Mouse (Mus musculus) liver, postnatal 0 days (tissue): ENCODE data around the gene Zfp148. TPM values are rescaled to one million over a fixed set of nuclear protein-coding genes. Genes with fewer than 3 reads are reported as not detected.

Source experiments
- ATAC-seq: fragments of 200-750 bp; cut with Nextera tagmentation; 2 replicates; pipeline ENCODE4 v1.8.0; 2017; ENCODE audit warnings: mild to moderate bottlenecking, moderate library complexity
- DNase-seq: peaks from one replicate; pipeline ENCODE4 v3.0.0-alpha.2; 2016
- H3K27ac ChIP-seq: fragments of 300-500 bp; sonication (generic); 2 replicates; pipeline ENCODE4 v1.5.1; 2014; ENCODE audit warnings: antibody characterized with exemption, moderate library complexity, mild to moderate bottlenecking, low read depth
- H3K27me3 ChIP-seq: fragments of 300-500 bp; sonication (generic); 2 replicates; pipeline ENCODE4 v1.6.1; 2014; ENCODE audit warnings: low read length, control low read depth, mixed read lengths; ENCODE audit not compliant: insufficient read depth
- H3K36me3 ChIP-seq: fragments of 300-500 bp; sonication (generic); replicated peaks from 2 replicates; pipeline ENCODE4 v1.6.1; 2014; ENCODE audit warnings: mild to moderate bottlenecking, control low read depth, low read length, moderate library complexity, mixed read lengths; ENCODE audit not compliant: insufficient read depth
- H3K4me1 ChIP-seq: fragments of 300-500 bp; sonication (generic); 2 replicates; pipeline ENCODE4 v1.6.1; 2014; ENCODE audit warnings: antibody characterized with exemption, mild to moderate bottlenecking, control low read depth; ENCODE audit not compliant: insufficient read depth
- H3K4me2 ChIP-seq: fragments of 300-500 bp; sonication (generic); 2 replicates; pipeline ENCODE4 v1.6.1; 2014; ENCODE audit warnings: low read depth, mild to moderate bottlenecking, low read length, moderate library complexity, mixed read lengths
- H3K4me3 ChIP-seq: fragments of 300-500 bp; sonication (generic); 2 replicates; pipeline ENCODE4 v1.5.1; 2014; ENCODE audit warnings: low read depth, low read length
- H3K9ac ChIP-seq: fragments of 300-500 bp; sonication (generic); replicated peaks from 2 replicates; pipeline ENCODE4 v1.6.1; 2014; ENCODE audit warnings: mild to moderate bottlenecking, moderate library complexity
- H3K9me3 ChIP-seq: fragments of 300-500 bp; sonication (generic); 2 replicates; pipeline ENCODE4 v1.6.1; 2016; ENCODE audit warnings: mild to moderate bottlenecking, control low read depth, low read length, mixed read lengths
- CTCF ChIP-seq: sonication (generic); IDR thresholded peaks from 2 replicates; pipeline ENCODE4 v1.5.1; 2016; ENCODE audit warnings: antibody characterized with exemption, low read depth
- EP300 ChIP-seq: IDR thresholded peaks from 2 replicates; pipeline ENCODE4 v1.6.1; 2016; ENCODE audit warnings: antibody characterized with exemption, low read depth, mild to moderate bottlenecking
- WGBS: fragments of 180-500 bp; shearing (Covaris S2); extraction: QIAGEN DNeasy Blood & Tissue Kit; methylation state at CpG from one replicate; pipeline ENCODE4 v1.1.7; 2014; ENCODE audit not compliant: insufficient replicate concordance; 5-methylcytosine and 5-hydroxymethylcytosine counted together
- polyA plus RNA-seq: library from polyadenylated mRNA; unstranded; fragments of >200 nt; fragmentation: Nextera tagmentation; extraction: Ambion mirVana; gene quantifications from 2 replicates; pipeline ENCODE4 v1.2.1, GENCODE M21; 2015

The Zfp148 gene
- polyA plus RNA-seq, 1 experiment from 2014 or later, result 13.2 TPM

GRCm38 (mm10) chr16:33387013-33387412 lies 6.4 kb downstream of the Zfp148 start:
- no peaks in the 10 kb centered on the region for H3K36me3 ChIP-seq
- ATAC-seq (no peak), DNase-seq (no peak)
- H3K27ac ChIP-seq, result no peak overlapping the region
- H3K4me1 ChIP-seq, result peaks cover 3% of the 10 kb centered on the region; the same call in 1 of the 2 replicates
- no peak overlapping the region for H3K9ac ChIP-seq
- H3K4me3 ChIP-seq, result no peak overlapping the region
- no peak overlapping the region for H3K4me2 ChIP-seq
- H3K27me3 ChIP-seq, result no peaks in the 10 kb centered on the region
- H3K9me3 ChIP-seq, result no peaks in the 10 kb centered on the region
- WGBS, result 51% methylated on average over 2 of the region's 2 CpGs
- no peak for TF ChIP-seq CTCF
- TF ChIP-seq EP300, result no peak

GRCm38 (mm10) chr16:33387420-33387819 lies 6.8 kb downstream of the Zfp148 start:
- Histone ChIP-seq H3K4me1 (peaks cover 3% of the 10 kb centered on the region; the same call in 1 of the 2 replicates), H3K4me3 (no peak overlapping the region), H3K9ac (no peak overlapping the region), H3K4me2 (no peak overlapping the region), H3K36me3 (no peaks in the 10 kb centered on the region), H3K9me3 (no peaks in the 10 kb centered on the region), H3K27me3 (no peaks in the 10 kb centered on the region), H3K27ac (no peak overlapping the region)
- ATAC-seq (no peak), DNase-seq (no peak)
- no peak for TF ChIP-seq CTCF
- TF ChIP-seq EP300, result no peak
- WGBS, result 92% methylated on average over 2 of the region's 2 CpGs

- Histone ChIP-seq H3K4me1 (peaks cover 18% of the 10 kb centered on the region), H3K9ac (peak overlapping the region; percentile 72), H3K4me2 (peak overlapping the region; percentile 86), H3K9me3 (no peaks in the 10 kb centered on the region), H3K27me3 (no peaks in the 10 kb centered on the region), H3K4me3 (peak overlapping the region; percentile 52), H3K27ac (peak overlapping the region; percentile 75), H3K36me3 (no peaks in the 10 kb centered on the region)
- under 1% methylated on average over 28 of the region's 28 CpGs for WGBS
- peak; percentile 83 for DNase-seq
- ATAC-seq, result peak; percentile 95
- no peak for TF ChIP-seq EP300
- TF ChIP-seq CTCF, result no peak
These were observed 19.5 kb downstream of the Zfp148 start for GRCm38 (mm10) chr16:33399913-33400782.

- DNase-seq (no peak), ATAC-seq (no peak)
- no peaks in the 10 kb centered on the region for H3K36me3 ChIP-seq
- H3K27me3 ChIP-seq, result no peaks in the 10 kb centered on the region
- no peak overlapping the region for H3K9ac ChIP-seq
- H3K9me3 ChIP-seq, result no peaks in the 10 kb centered on the region
- no peak overlapping the region for H3K4me3 ChIP-seq
- peaks cover 21% of the 10 kb centered on the region for H3K4me1 ChIP-seq
- no peak overlapping the region for H3K27ac ChIP-seq
- WGBS, result 42% methylated on average over 4 of the region's 4 CpGs
- TF ChIP-seq EP300, result no peak
- TF ChIP-seq CTCF, result no peak
- H3K4me2 ChIP-seq, result peak overlapping the region; percentile 86
These were observed 20.3 kb downstream of the Zfp148 start for GRCm38 (mm10) chr16:33400943-33401342.

DNA sequence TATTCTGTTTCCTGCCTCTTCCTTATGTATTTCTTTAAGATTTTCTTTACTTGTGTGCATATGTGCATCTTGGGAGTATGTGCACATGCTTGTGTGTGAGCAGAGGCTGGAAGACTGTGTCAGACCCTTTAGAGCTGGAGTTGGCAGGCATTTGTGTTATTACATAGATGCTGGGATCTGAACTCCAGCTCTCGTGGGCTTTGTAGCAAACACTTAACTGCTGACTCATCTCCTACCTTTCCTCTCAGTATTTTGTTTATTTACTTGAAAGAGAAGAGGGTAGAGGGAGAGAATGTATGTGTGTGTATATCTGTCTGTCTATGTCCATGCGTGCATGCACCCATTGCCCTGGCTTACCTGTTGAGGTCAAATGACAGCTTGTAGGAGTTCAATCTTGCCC lies 22.6 kb downstream of the Zfp148 start:
- H3K4me2 ChIP-seq, result no peak overlapping the region
- no peaks in the 10 kb centered on the region for H3K36me3 ChIP-seq
- ATAC-seq (no peak), DNase-seq (no peak)
- H3K9me3 ChIP-seq, result no peaks in the 10 kb centered on the region
- H3K9ac ChIP-seq, result no peak overlapping the region
- H3K4me1 ChIP-seq, result peaks cover 17% of the 10 kb centered on the region
- no peak for TF ChIP-seq CTCF
- TF ChIP-seq EP300, result no peak
- no peaks in the 10 kb centered on the region for H3K27me3 ChIP-seq
- 60% methylated on average over 2 of the region's 2 CpGs for WGBS
- H3K27ac ChIP-seq, result no peak overlapping the region
- no peak overlapping the region for H3K4me3 ChIP-seq

DNA sequence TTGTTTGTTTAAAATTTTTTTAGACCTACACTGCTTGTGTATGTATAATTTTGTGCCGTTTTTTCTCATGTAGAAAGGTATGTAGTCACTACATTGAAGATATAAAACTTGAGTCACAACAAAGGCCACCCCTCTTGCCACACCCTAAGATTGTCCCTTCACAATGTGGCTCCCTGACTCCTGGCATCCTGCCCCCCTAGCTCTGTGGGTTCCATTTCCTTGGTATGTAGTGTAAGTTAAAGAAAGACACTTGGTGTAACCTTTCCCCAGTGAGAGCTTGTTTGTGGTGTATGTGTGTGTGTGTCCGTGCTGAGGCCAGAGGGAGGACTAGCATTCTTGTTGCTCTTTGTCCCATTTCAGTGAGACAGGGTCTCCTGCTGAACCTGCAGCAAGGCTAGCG lies 23.4 kb downstream of the Zfp148 start:
- H3K4me3 ChIP-seq, result no peak overlapping the region
- 80% methylated on average over 3 of the region's 3 CpGs for WGBS
- no peak for ATAC-seq
- DNase-seq, result no peak
- no peaks in the 10 kb centered on the region for H3K36me3 ChIP-seq
- H3K9me3 ChIP-seq, result no peaks in the 10 kb centered on the region
- no peak overlapping the region for H3K4me2 ChIP-seq
- H3K27me3 ChIP-seq, result no peaks in the 10 kb centered on the region
- TF ChIP-seq EP300, result no peak
- no peak for TF ChIP-seq CTCF
- H3K9ac ChIP-seq, result no peak overlapping the region
- no peak overlapping the region for H3K27ac ChIP-seq
- peaks cover 17% of the 10 kb centered on the region for H3K4me1 ChIP-seq
